Mouse (Mus musculus) CH12.LX (cell line): ENCODE results near the gene Arid4b. TPM values are rescaled to one million over a fixed set of nuclear protein-coding genes. Genes with fewer than 3 reads are reported as not detected.

ENCODE experiments used
- DNase-seq: peaks from one replicate; pipeline ENCODE4 v3.0.0-alpha.2; 2013; ENCODE audit errors: extremely low read depth
- H3K27ac ChIP-seq: 2 replicates; pipeline ENCODE4 v1.5.1; 2012; ENCODE audit warnings: low read depth, mild to moderate bottlenecking, control low read depth, moderate library complexity; ENCODE audit not compliant: insufficient read depth
- H3K27me3 ChIP-seq: replicated peaks from 2 replicates; pipeline ENCODE3; 2012; ENCODE audit warnings: inconsistent platforms
- H3K36me3 ChIP-seq, 2 experiments: replicated peaks in 1 of 2; 2 replicates each; pipeline versions ENCODE3 to v1.6.1; 2012; ENCODE audit warnings: inconsistent platforms in 1 of 2, low read length in 1 of 2, mild to moderate bottlenecking in 1 of 2, mixed read lengths in 1 of 2, moderate library complexity in 1 of 2; ENCODE audit not compliant: control insufficient read depth in 1 of 2, insufficient read depth in 1 of 2
- H3K4me1 ChIP-seq, 2 experiments: 2 replicates each; pipeline ENCODE4 v1.6.1; 2012; ENCODE audit warnings: inconsistent platforms in 1 of 2, moderate library complexity in 1 of 2; ENCODE audit not compliant: insufficient read depth in 2 of 2, control insufficient read depth in 1 of 2
- H3K4me2 ChIP-seq: 2 replicates; pipeline ENCODE4 v1.6.1; 2012; ENCODE audit warnings: low read depth, mild to moderate bottlenecking, control low read depth; ENCODE audit not compliant: poor library complexity, insufficient read depth, severe bottlenecking
- H3K4me3 ChIP-seq, 3 experiments: fragments of 150-350 bp in 1 of 3; sonication (generic) in 1 of 3; replicated peaks in 1 of 3; 2 replicates each; pipeline versions ENCODE3 to v1.5.1; 2011 to 2012; ENCODE audit warnings: low read depth in 2 of 3, low read length in 2 of 3, mild to moderate bottlenecking in 2 of 3, moderate library complexity in 2 of 3, control low read depth in 1 of 3, improper control_type of control experiment in 1 of 3, inconsistent platforms in 1 of 3, mixed read lengths in 1 of 3; ENCODE audit not compliant: poor library complexity in 1 of 3
- H3K79me2 ChIP-seq: replicated peaks from 2 replicates; pipeline ENCODE4 v1.6.1; 2012; ENCODE audit warnings: mild to moderate bottlenecking, moderate library complexity; ENCODE audit not compliant: control insufficient read depth, poor library complexity, insufficient read depth, severe bottlenecking; ENCODE audit errors: extremely low read depth
- H3K9ac ChIP-seq: 2 replicates; pipeline ENCODE4 v1.6.1; 2012; ENCODE audit warnings: low read depth, mild to moderate bottlenecking, control low read depth, moderate library complexity; ENCODE audit not compliant: insufficient read depth
- H3K9me3 ChIP-seq: replicated peaks from 2 replicates; pipeline ENCODE3; 2012; ENCODE audit warnings: low read length, inconsistent platforms, mixed read lengths
- BHLHE40 ChIP-seq: IDR thresholded peaks from 2 replicates; pipeline ENCODE4 v1.6.1; 2011; ENCODE audit warnings: mild to moderate bottlenecking, low read depth, low read length, improper control_type of control experiment
- CHD1 ChIP-seq: IDR thresholded peaks from 2 replicates; pipeline ENCODE4 v1.6.1; 2012; ENCODE audit warnings: low read depth, low read length, improper control_type of control experiment, inconsistent platforms
- CHD2 ChIP-seq: IDR thresholded peaks from 2 replicates; pipeline ENCODE4 v1.6.1; 2011; ENCODE audit warnings: low read length, improper control_type of control experiment
- ELF1 ChIP-seq: IDR thresholded peaks from 2 replicates; pipeline ENCODE4 v1.6.1; 2014; ENCODE audit warnings: low read depth, mild to moderate bottlenecking, inconsistent platforms, low read length, improper control_type of control experiment
- EP300 ChIP-seq: IDR thresholded peaks from 2 replicates; pipeline ENCODE4 v1.6.1; 2011; ENCODE audit warnings: low read length, improper control_type of control experiment
- ETS1 ChIP-seq: conservative IDR thresholded peaks from 2 replicates; pipeline ENCODE4 v1.6.1; 2012; ENCODE audit warnings: low read depth, mild to moderate bottlenecking, inconsistent platforms, low read length, improper control_type of control experiment, moderate library complexity
- GABPA ChIP-seq: IDR thresholded peaks from 2 replicates; pipeline ENCODE4 v1.6.1; 2012; ENCODE audit warnings: low read depth, low read length, improper control_type of control experiment, inconsistent platforms; ENCODE audit not compliant: insufficient replicate concordance
- HCFC1 ChIP-seq: IDR thresholded peaks from 2 replicates; pipeline ENCODE4 v1.6.1; 2012; ENCODE audit warnings: low read depth, mild to moderate bottlenecking, inconsistent platforms, low read length, improper control_type of control experiment
- IRF4 ChIP-seq: IDR thresholded peaks from 2 replicates; pipeline ENCODE4 v1.6.1; 2014; ENCODE audit warnings: low read depth, mild to moderate bottlenecking, inconsistent platforms, low read length, improper control_type of control experiment
- JUN ChIP-seq: IDR thresholded peaks from 2 replicates; pipeline ENCODE4 v1.6.1; 2011; ENCODE audit warnings: low read depth, mild to moderate bottlenecking, low read length, improper control_type of control experiment, moderate library complexity; ENCODE audit not compliant: insufficient read depth
- JUND ChIP-seq: conservative IDR thresholded peaks from 2 replicates; pipeline ENCODE4 v1.6.1; 2011; ENCODE audit warnings: low read depth, low read length, improper control_type of control experiment
- KAT2A ChIP-seq: IDR thresholded peaks from 2 replicates; pipeline ENCODE4 v1.6.1; 2012; ENCODE audit warnings: low read length, improper control_type of control experiment, inconsistent platforms; ENCODE audit not compliant: insufficient replicate concordance
- MAFK ChIP-seq: IDR thresholded peaks from 2 replicates; pipeline ENCODE4 v1.6.1; 2011; ENCODE audit warnings: low read length, improper control_type of control experiment; ENCODE audit not compliant: insufficient replicate concordance
- MAX ChIP-seq: IDR thresholded peaks from 2 replicates; pipeline ENCODE4 v1.6.1; 2011; ENCODE audit warnings: low read length, improper control_type of control experiment
- MAZ ChIP-seq: IDR thresholded peaks from 2 replicates; pipeline ENCODE4 v1.6.1; 2012; ENCODE audit warnings: low read depth, mild to moderate bottlenecking, inconsistent platforms, low read length, improper control_type of control experiment, moderate library complexity
- MEF2A ChIP-seq: IDR thresholded peaks from 2 replicates; pipeline ENCODE4 v1.6.1; 2014; ENCODE audit warnings: low read depth, mild to moderate bottlenecking, inconsistent platforms, low read length, improper control_type of control experiment, borderline replicate concordance
- MXI1 ChIP-seq: IDR thresholded peaks from 2 replicates; pipeline ENCODE4 v1.6.1; 2011; ENCODE audit warnings: mild to moderate bottlenecking, low read depth, low read length, improper control_type of control experiment
- MYC ChIP-seq: IDR thresholded peaks from 2 replicates; pipeline ENCODE4 v1.6.1; 2011; ENCODE audit warnings: low read depth, mild to moderate bottlenecking, improper control_type of control experiment, low read length
- NELFE ChIP-seq: IDR thresholded peaks from 2 replicates; pipeline ENCODE4 v1.6.1; 2011; ENCODE audit warnings: low read depth, low read length, improper control_type of control experiment
- NRF1 ChIP-seq: IDR thresholded peaks from 2 replicates; pipeline ENCODE4 v1.6.1; 2014; ENCODE audit warnings: low read depth, mild to moderate bottlenecking, inconsistent platforms, low read length, improper control_type of control experiment, moderate library complexity
- POLR2A ChIP-seq: IDR thresholded peaks from 2 replicates; pipeline ENCODE4 v1.6.1; 2011; ENCODE audit warnings: low read depth, mild to moderate bottlenecking, improper control_type of control experiment, low read length
- POLR2AphosphoS2 ChIP-seq: IDR thresholded peaks from 2 replicates; pipeline ENCODE4 v1.6.1; 2011; ENCODE audit warnings: low read depth, low read length, improper control_type of control experiment
- RAD21 ChIP-seq: IDR thresholded peaks from 2 replicates; pipeline ENCODE4 v1.6.1; 2011; ENCODE audit warnings: low read depth, mild to moderate bottlenecking, low read length, improper control_type of control experiment, moderate library complexity
- SIN3A ChIP-seq: IDR thresholded peaks from 2 replicates; pipeline ENCODE4 v1.6.1; 2012; ENCODE audit warnings: low read length, improper control_type of control experiment, inconsistent platforms
- SMC3 ChIP-seq: IDR thresholded peaks from 2 replicates; pipeline ENCODE4 v1.6.1; 2011; ENCODE audit warnings: low read depth, low read length, improper control_type of control experiment
- TCF12 ChIP-seq: IDR thresholded peaks from 2 replicates; pipeline ENCODE4 v1.6.1; 2014; ENCODE audit warnings: low read depth, mild to moderate bottlenecking, inconsistent platforms, low read length, improper control_type of control experiment
- UBTF ChIP-seq: IDR thresholded peaks from 2 replicates; pipeline ENCODE4 v1.6.1; 2012; ENCODE audit warnings: low read depth, mild to moderate bottlenecking, inconsistent platforms, low read length, improper control_type of control experiment, moderate library complexity
- USF1 ChIP-seq: IDR thresholded peaks from 2 replicates; pipeline ENCODE4 v1.6.1; 2014; ENCODE audit warnings: low read depth, mild to moderate bottlenecking, inconsistent platforms, low read length, improper control_type of control experiment
- ZMIZ1 ChIP-seq: IDR thresholded peaks from 2 replicates; pipeline ENCODE4 v1.6.1; 2012; ENCODE audit warnings: low read depth, mild to moderate bottlenecking, inconsistent platforms, low read length, improper control_type of control experiment
- ZNF384 ChIP-seq: IDR thresholded peaks from 2 replicates; pipeline ENCODE4 v1.6.1; 2012; ENCODE audit warnings: low read depth, low read length, improper control_type of control experiment, inconsistent platforms
- dilution Hi-C: fragments of 300-500 bp; cut with MboI; formaldehyde crosslinking; loops from 2 replicates; pipeline ENCODE4 v1.14.3; 2020; ENCODE audit warnings: low sequenced_read_pairs; ENCODE audit not compliant: extremely low pct_unique_long_range_greater_than_20kb, extremely low pct_ligation_motif_present
- in situ Hi-C: fragments of 300-500 bp; cut with MboI; formaldehyde crosslinking; loops from 3 replicates; pipeline ENCODE4 v1.14.3; 2019; ENCODE audit warnings: low sequenced_read_pairs, low pct_ligation_motif_present, low pct_unique_long_range_greater_than_20kb, mixed read lengths
- polyA plus RNA-seq: library from polyadenylated mRNA; unstranded; fragments of >175 nt; gene quantifications from 2 replicates; pipeline ENCODE4 v1.2.1, GENCODE M21; 2012; ENCODE audit warnings: low read depth; ENCODE audit not compliant: insufficient read length
- total RNA-seq, 2 experiments: library from RNA; depleted of rRNA; stranded (reverse); fragments of 300-350 nt in 1 of 2; fragments of >200 nt in 1 of 2; gene quantifications; 2 replicates each; pipeline ENCODE4 v1.2.3; 2012 to 2014

The Arid4b gene
- total RNA-seq (2012; rRNA removed) (9.7 and 9.9 TPM in 2 replicates), total RNA-seq (2014; rRNA removed) (9.2 and 12.1 TPM in 2 replicates), polyA plus RNA-seq (16.4 and 17.1 TPM in 2 replicates)

DNA sequence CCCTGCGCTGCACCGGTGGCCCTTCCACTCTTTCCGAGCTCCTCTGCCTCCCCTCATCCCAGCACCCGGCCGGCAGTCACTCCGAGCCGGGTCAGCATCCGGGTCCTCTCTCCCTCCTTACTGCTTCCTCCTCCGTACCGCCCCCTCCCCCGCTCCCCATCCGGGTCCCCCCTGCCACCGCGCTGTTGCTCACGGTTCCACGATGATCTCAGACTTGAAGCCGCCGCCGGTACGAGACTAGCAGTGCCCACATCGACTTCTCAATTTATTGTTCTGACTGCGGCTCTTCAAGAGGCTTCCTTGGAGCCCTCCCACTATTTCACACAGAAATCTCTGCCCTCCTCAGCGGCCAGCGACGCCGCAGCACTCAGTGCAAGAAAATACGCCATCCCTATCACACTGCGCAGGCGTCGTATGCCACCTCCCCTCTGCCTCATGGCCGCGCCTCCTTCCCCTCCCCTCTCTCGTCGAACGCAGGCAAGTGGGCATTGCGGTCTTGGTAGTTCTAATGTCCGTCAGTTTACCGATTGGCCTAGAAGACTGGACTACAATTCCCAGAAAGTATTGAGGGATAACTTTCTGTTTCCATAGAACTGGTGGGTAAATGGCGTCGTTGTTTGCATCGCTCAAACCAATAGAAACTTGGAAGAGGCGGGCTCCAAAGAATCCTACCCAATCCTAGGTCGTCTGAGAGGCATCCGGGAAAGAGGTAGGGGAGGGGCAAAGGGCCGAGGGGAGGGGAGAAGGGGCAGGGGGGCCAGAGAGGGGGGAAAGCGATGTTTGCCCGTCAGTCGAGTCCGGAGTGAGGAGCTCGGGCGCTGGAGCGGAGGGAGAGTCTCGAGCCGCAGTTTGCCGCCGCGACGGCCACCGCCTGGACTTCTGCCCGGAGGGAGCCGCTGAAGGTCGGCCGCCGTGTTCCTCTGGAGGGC lies at the start of gene Arid4b, which contains the start of gene Ggps1:
Gene Arid4b, plus strand, starts transcription at position 220 of the 929 bp plus-strand sequence.
Gene Ggps1, minus strand, starts transcription at position 476 of the 929 bp plus-strand sequence.
- Histone ChIP-seq H3K36me3 (peaks cover 3 to 24% of the 10 kb centered on the region in 2 experiments), H3K79me2 (peaks cover 56% of the 10 kb centered on the region), H3K4me3 (peak within 1 kb of the TSS; percentile 69 to 94 (median 88)), H3K27ac (peak within 1 kb of the TSS; percentile 83), H3K9ac (peak within 1 kb of the TSS; percentile 95), H3K4me1 (peaks cover 4 to 39% of the 10 kb centered on the region in 2 experiments), H3K4me2 (peak within 1 kb of the TSS; percentile 95), H3K27me3 (no peaks in the 10 kb centered on the region), H3K9me3 (no peaks in the 10 kb centered on the region)
- peak; percentile 63 for TF ChIP-seq ELF1
- no peak for TF ChIP-seq CHD1
- no peak for TF ChIP-seq EP300
- TF ChIP-seq HCFC1: peak; percentile 94
- no peak for TF ChIP-seq SMC3
- no peak for TF ChIP-seq MEF2A
- TF ChIP-seq MAZ: peak; percentile 97
- TF ChIP-seq MAX: peak; percentile 49
- TF ChIP-seq POLR2A: peak; percentile 71
- no peak for TF ChIP-seq ETS1
- peak; percentile 88 for TF ChIP-seq NRF1
- TF ChIP-seq TCF12: peak; percentile 77
- TF ChIP-seq USF1: no peak
- 0 out of 2 replicates have a peak, but pooled peaks have one; percentile 19 for TF ChIP-seq IRF4
- TF ChIP-seq GABPA: peak; percentile 43; the same call in 1 of the 2 replicates
- TF ChIP-seq MYC: peak; percentile 34; the same call in 1 of the 2 replicates
- peak; percentile 34; the same call in 1 of the 2 replicates for TF ChIP-seq MXI1
- peak; percentile 71 for TF ChIP-seq CHD2
- TF ChIP-seq MAFK: no peak
- no peak for TF ChIP-seq RAD21
- TF ChIP-seq POLR2AphosphoS2: peak; percentile 45; the same call in 1 of the 2 replicates
- peak; percentile 61; the same call in 1 of the 2 replicates for TF ChIP-seq ZMIZ1
- no peak for TF ChIP-seq UBTF
- peak; percentile 74 for TF ChIP-seq NELFE
- no peak for TF ChIP-seq BHLHE40
- TF ChIP-seq KAT2A: peak; percentile 92; the same call in 1 of the 2 replicates
- TF ChIP-seq ZNF384: no peak
- TF ChIP-seq JUN: no peak
- TF ChIP-seq SIN3A: peak; percentile 20; the same call in 1 of the 2 replicates
- TF ChIP-seq JUND: no peak
- DNase-seq: peak; percentile 98
- dilution Hi-C loops: no loop called here
- in situ Hi-C loops: no loop called here
